ENCODE assay signal across 19 mouse cellular contexts in the genomic region with DNA sequence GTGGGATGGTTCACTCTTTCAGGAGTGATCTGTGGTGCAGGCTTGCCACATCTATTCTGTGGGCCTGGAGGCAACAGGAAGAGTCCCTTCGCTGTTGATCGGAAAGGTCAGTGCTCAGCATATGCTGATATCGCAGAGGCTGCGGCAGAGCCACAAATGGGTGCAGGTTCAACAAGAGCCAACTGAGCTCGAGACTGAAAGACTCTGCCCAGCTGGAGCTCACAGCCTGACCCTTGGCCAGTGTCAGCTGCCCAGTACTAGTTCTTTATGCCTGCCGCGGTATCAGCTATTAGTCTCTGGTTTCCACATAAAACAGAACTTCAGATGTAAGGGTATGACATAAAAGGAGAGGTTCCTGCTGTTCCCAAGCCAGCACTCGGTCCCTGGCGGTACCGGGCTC. TPM values are rescaled to one million over a fixed set of nuclear protein-coding genes. Genes with fewer than 3 reads are reported as not detected.
DNase-seq lines count a peak whose midpoint lies in the region; ATAC-seq and TF ChIP-seq lines count a peak whose summit lies in the region.
"Had no signal": no experiment of that assay in that cellular context is flagged by ENCODE, and none has a peak within 500 bp of the region (broad histone marks: within the 10 kb centered on the region; RNA-seq: fewer than 3 reads in every experiment).

No protein-coding gene starts in this region.

- intact Hi-C loops in heart, adult 2 months (cut with DNase I), result no loop called here

- H3K9me3 ChIP-seq in intestine, postnatal 0 days (ENCODE audit: control insufficient read depth), result no peaks in the 10 kb centered on the region
- no peaks in the 10 kb centered on the region for H3K9me3 ChIP-seq in intestine, embryonic 15.5 days
- no peaks in the 10 kb centered on the region for H3K9me3 ChIP-seq in kidney, embryonic 14.5 days (ENCODE audit: control insufficient read depth, low read length)
- H3K9me3 ChIP-seq: embryonic facial prominence, embryonic 10.5 days; forebrain, embryonic 13.5 days; heart, embryonic 12.5 days had no signal

- H3K4me3 ChIP-seq in intestine, postnatal 0 days (ENCODE audit: low read depth, low read length), result no peak overlapping the region
- no peak overlapping the region for H3K4me3 ChIP-seq in intestine, embryonic 15.5 days (replicated peaks)
- H3K4me3 ChIP-seq in kidney, embryonic 14.5 days (ENCODE audit: low read length), result no peak overlapping the region
- H3K4me3 ChIP-seq in heart, adult 2 months, result no peak overlapping the region
- H3K4me3 ChIP-seq: embryonic facial prominence, embryonic 10.5 days; forebrain, embryonic 13.5 days; heart, embryonic 12.5 days had no signal

- TF ChIP-seq EP300 in heart, adult 2 months (IDR thresholded peaks at IDR 0.05; ENCODE audit: insufficient read depth, low read depth, low read length), result no peak

- DNase-seq in kidney, adult 8-10 months, result peak; percentile 23 to 48
- DNase-seq in ZHBTc4 (ENCODE audit: low read depth, low spot score), result peak; percentile 37
- peak; percentile 57 to 63 for DNase-seq in kidney, postnatal 36 days
- no peak for DNase-seq in heart, adult 2 months
- DNase-seq: adrenal gland, adult 2 months; adrenal gland, postnatal 25 days; B cell, adult 2 months; cerebellum, adult 2 months; cerebellum, postnatal 10 days; forebrain, postnatal 0 days; gastrocnemius, postnatal 14 days had no signal

- H3K4me2 ChIP-seq in intestine, postnatal 0 days (replicated peaks; ENCODE audit: low read depth), result no peak overlapping the region
- H3K4me2 ChIP-seq in intestine, embryonic 15.5 days (replicated peaks), result no peak overlapping the region
- no peak overlapping the region for H3K4me2 ChIP-seq in kidney, embryonic 14.5 days (replicated peaks; ENCODE audit: low read depth, low read length)
- H3K4me2 ChIP-seq: forebrain, embryonic 13.5 days; heart, embryonic 12.5 days had no signal

- H3K79me2 ChIP-seq in heart, adult 2 months (replicated peaks; ENCODE audit: control insufficient read depth, insufficient read depth, low read length), result no peaks in the 10 kb centered on the region

- ATAC-seq in intestine, postnatal 0 days, result peak; percentile 50; the same call in 1 of the 2 replicates
- ATAC-seq in intestine, embryonic 15.5 days, result no peak
- ATAC-seq in kidney, embryonic 14.5 days (ENCODE audit: low FRiP score, low TSS enrichment), result no peak
- ATAC-seq: CD4-positive, CD25-positive, alpha-beta regulatory T cell, adult 4 months; forebrain, embryonic 13.5 days; forebrain, postnatal 0 days had no signal

- no peak overlapping the region for H3K9ac ChIP-seq in intestine, postnatal 0 days (ENCODE audit: low read depth, low read length)
- H3K9ac ChIP-seq in intestine, embryonic 15.5 days, result no peak overlapping the region
- no peak overlapping the region for H3K9ac ChIP-seq in kidney, embryonic 14.5 days (ENCODE audit: low read depth, low read length)
- H3K9ac ChIP-seq in heart, adult 2 months (ENCODE audit: low read depth, low read length), result no peak overlapping the region
- H3K9ac ChIP-seq: forebrain, embryonic 13.5 days; forebrain, postnatal 0 days; heart, embryonic 12.5 days had no signal

- no peak for TF ChIP-seq CTCF in intestine, postnatal 0 days (IDR thresholded peaks at IDR 0.05; ENCODE audit: low read depth)
- TF ChIP-seq CTCF in heart, adult 2 months (IDR thresholded peaks at IDR 0.05), result no peak

- H3K27ac ChIP-seq in intestine, postnatal 0 days (ENCODE audit: low read depth, low read length), result no peak overlapping the region
- H3K27ac ChIP-seq in intestine, embryonic 15.5 days, result no peak overlapping the region
- no peak overlapping the region for H3K27ac ChIP-seq in kidney, embryonic 14.5 days (ENCODE audit: low read depth, low read length)
- H3K27ac ChIP-seq in heart, adult 2 months, result no peak overlapping the region
- H3K27ac ChIP-seq: embryonic facial prominence, embryonic 10.5 days; forebrain, embryonic 13.5 days had no signal

- H3K27me3 ChIP-seq in intestine, postnatal 0 days (replicated peaks; ENCODE audit: control insufficient read depth, insufficient read depth, low read length), result no peaks in the 10 kb centered on the region
- H3K27me3 ChIP-seq in intestine, embryonic 15.5 days (replicated peaks), result no peaks in the 10 kb centered on the region
- no peaks in the 10 kb centered on the region for H3K27me3 ChIP-seq in kidney, embryonic 14.5 days (ENCODE audit: control insufficient read depth, insufficient read depth, low read length)
- H3K27me3 ChIP-seq in heart, adult 2 months (ENCODE audit: control insufficient read depth, insufficient read depth, low read length), result no peaks in the 10 kb centered on the region
- H3K27me3 ChIP-seq: forebrain, embryonic 13.5 days; heart, embryonic 12.5 days had no signal

- H3K4me1 ChIP-seq in intestine, postnatal 0 days (replicated peaks; ENCODE audit: control insufficient read depth, insufficient read depth, low read length), result no peaks in the 10 kb centered on the region
- H3K4me1 ChIP-seq in intestine, embryonic 15.5 days (replicated peaks), result no peaks in the 10 kb centered on the region
- H3K4me1 ChIP-seq in kidney, embryonic 14.5 days (ENCODE audit: control insufficient read depth, insufficient read depth, low read length), result no peaks in the 10 kb centered on the region
- no peaks in the 10 kb centered on the region for H3K4me1 ChIP-seq in heart, adult 2 months (ENCODE audit: control insufficient read depth, insufficient read depth, low read length)
- H3K4me1 ChIP-seq: embryonic facial prominence, embryonic 10.5 days; forebrain, embryonic 13.5 days; heart, embryonic 12.5 days had no signal

- H3K36me3 ChIP-seq in intestine, postnatal 0 days (ENCODE audit: control insufficient read depth, insufficient read depth), result peaks cover 65% of the 10 kb centered on the region
- peaks cover 15% of the 10 kb centered on the region; the same call in 1 of the 2 replicates for H3K36me3 ChIP-seq in intestine, embryonic 15.5 days
- peaks cover 62% of the 10 kb centered on the region for H3K36me3 ChIP-seq in kidney, embryonic 14.5 days (ENCODE audit: control insufficient read depth, insufficient read depth, low read length)
- no peaks in the 10 kb centered on the region for H3K36me3 ChIP-seq in heart, adult 2 months (ENCODE audit: control insufficient read depth, insufficient read depth, low read length)

- TF ChIP-seq POLR2A in heart, adult 2 months (IDR thresholded peaks at IDR 0.05; ENCODE audit: insufficient read depth, low read depth, low read length), result no peak

- WGBS in intestine, postnatal 0 days, result 81% methylated on average over 10 of the region's 10 CpGs
- 84% methylated on average over 10 of the region's 10 CpGs for WGBS in intestine, embryonic 15.5 days
- 78% methylated on average over 10 of the region's 10 CpGs for WGBS in kidney, embryonic 14.5 days
- WGBS in heart, adult 2 months, result 84% methylated on average over 10 of the region's 10 CpGs

RNA-seq across cellular contexts. Expression of gene S100b, which starts 21.6 kb away (rescaled TPM):
- 5.9 and 7.0 TPM in 2 replicates for polyA plus RNA-seq in intestine, postnatal 0 days (2015; fragmentation: Nextera tagmentation; extraction: Ambion mirVana)
- polyA plus RNA-seq in intestine, embryonic 15.5 days (2015; fragmentation: Nextera tagmentation; extraction: Ambion mirVana), result 2.2 and 2.6 TPM in 2 replicates
- polyA plus RNA-seq in kidney, embryonic 14.5 days (2014; fragmentation: Nextera tagmentation; extraction: Ambion mirVana), result 0.32 and 0.56 TPM in 2 replicates
- total RNA-seq in heart, adult 2 months (2021), result 1 to 10 TPM; 1.4 to 1.5 TPM
- 3.6 and 3.7 TPM in 2 replicates for polyA plus RNA-seq in heart, adult 2 months (2012; rRNA removed)
- total RNA-seq: MEL had no signal
- polyA plus RNA-seq: CD4-positive, CD25-positive, alpha-beta regulatory T cell, adult 4 months; embryonic facial prominence, embryonic 10.5 days; forebrain, embryonic 13.5 days had no signal

RNA-seq across cellular contexts. Expression of gene Prmt2, which starts 37.6 kb away (rescaled TPM):
- 23.9 and 25.6 TPM in 2 replicates for polyA plus RNA-seq in intestine, postnatal 0 days (2015; fragmentation: Nextera tagmentation; extraction: Ambion mirVana)
- 42.6 and 43.7 TPM in 2 replicates for polyA plus RNA-seq in intestine, embryonic 15.5 days (2015; fragmentation: Nextera tagmentation; extraction: Ambion mirVana)
- polyA plus RNA-seq in kidney, embryonic 14.5 days (2014; fragmentation: Nextera tagmentation; extraction: Ambion mirVana), result 39.4 and 57.6 TPM in 2 replicates
- total RNA-seq in heart, adult 2 months (2021), result 10 to 100 TPM in 1 of 2 experiments, 1 to 10 TPM in 1; 7.9 to 11.1 TPM
- polyA plus RNA-seq in heart, adult 2 months (2012; rRNA removed), result 23.0 and 28.7 TPM in 2 replicates

Comparison
In these comparisons a context has a peak if more than half of its experiments do, and no peak if none do; other contexts are left out.
1. DNase-seq: peak in kidney, adult 8-10 months (2 of 2), ZHBTc4 (single experiment) and kidney, postnatal 36 days (2 of 2); none in heart, adult 2 months (0 of 2).